Mouse (Mus musculus) CH12.LX (cell line): ENCODE results near the gene Map4k5.

Experiments
- CTCF ChIP-seq, 2 experiments: IDR thresholded peaks in 1 of 2; conservative IDR thresholded peaks in 1 of 2; 2 replicates each; pipeline ENCODE4 v1.5.1; 2011 to 2012; ENCODE audit warnings: low read depth in 2 of 2, low read length in 2 of 2, improper control_type of control experiment in 1 of 2, inconsistent platforms in 1 of 2, mild to moderate bottlenecking in 1 of 2, moderate library complexity in 1 of 2
- EP300 ChIP-seq: IDR thresholded peaks from 2 replicates; pipeline ENCODE4 v1.6.1; 2011; ENCODE audit warnings: low read length, improper control_type of control experiment
- JUND ChIP-seq: conservative IDR thresholded peaks from 2 replicates; pipeline ENCODE4 v1.6.1; 2011; ENCODE audit warnings: low read depth, low read length, improper control_type of control experiment
- MAFK ChIP-seq: IDR thresholded peaks from 2 replicates; pipeline ENCODE4 v1.6.1; 2011; ENCODE audit warnings: low read length, improper control_type of control experiment; ENCODE audit not compliant: insufficient replicate concordance
- MAZ ChIP-seq: IDR thresholded peaks from 2 replicates; pipeline ENCODE4 v1.6.1; 2012; ENCODE audit warnings: low read depth, mild to moderate bottlenecking, inconsistent platforms, low read length, improper control_type of control experiment, moderate library complexity
- PAX5 ChIP-seq: IDR thresholded peaks from 2 replicates; pipeline ENCODE4 v1.6.1; 2012; ENCODE audit warnings: low read length, inconsistent platforms, mixed read lengths

- TF ChIP-seq MAZ = no peak
- TF ChIP-seq PAX5 = no peak
- TF ChIP-seq JUND = no peak
- no peak for TF ChIP-seq EP300
- no peak for TF ChIP-seq CTCF (conservative IDR thresholded peaks at IDR 0.05 in 1 of 2, IDR thresholded peaks at IDR 0.05 in 1 of 2; ENCODE audit: low read depth in 2 of 2, low read length in 2 of 2)
- TF ChIP-seq MAFK = no peak
Measured at GRCm38 (mm10) chr12:69813596-69813995, 79.4 kb downstream of the Map4k5 start.
